Mouse (Mus musculus) E14TG2a.4 (cell line): ENCODE results near the gene Nsd1.

Source experiments
- H3K27me3 ChIP-seq: 2 replicates; pipeline ENCODE4 v1.6.1; 2014; ENCODE audit warnings: low read length, control low read depth; ENCODE audit not compliant: insufficient read depth
- H3K36me3 ChIP-seq: 2 replicates; pipeline ENCODE4 v1.6.1; 2014; ENCODE audit warnings: low read length, control low read depth; ENCODE audit not compliant: insufficient read depth
- H3K4me1 ChIP-seq: replicated peaks from 2 replicates; pipeline ENCODE4 v1.6.1; 2014; ENCODE audit warnings: low read depth, low read length, control low read depth
- H3K4me3 ChIP-seq: replicated peaks from 2 replicates; pipeline ENCODE4 v1.5.1; 2014; ENCODE audit warnings: mild to moderate bottlenecking, low read length
- H3K9me3 ChIP-seq: 2 replicates; pipeline ENCODE4 v1.6.1; 2014; ENCODE audit warnings: low read length, control low read depth
- CTCF ChIP-seq: conservative IDR thresholded peaks from 2 replicates; pipeline ENCODE4 v1.5.1; 2014; ENCODE audit warnings: low read length
- NANOG ChIP-seq: IDR thresholded peaks from 2 replicates; pipeline ENCODE4 v1.6.1; 2014; ENCODE audit warnings: borderline replicate concordance, low read length, mixed read lengths
- POU5F1 ChIP-seq: IDR thresholded peaks from 2 replicates; pipeline ENCODE4 v1.6.1; 2014; ENCODE audit warnings: low read length, borderline replicate concordance

Nsd1 gene

DNA sequence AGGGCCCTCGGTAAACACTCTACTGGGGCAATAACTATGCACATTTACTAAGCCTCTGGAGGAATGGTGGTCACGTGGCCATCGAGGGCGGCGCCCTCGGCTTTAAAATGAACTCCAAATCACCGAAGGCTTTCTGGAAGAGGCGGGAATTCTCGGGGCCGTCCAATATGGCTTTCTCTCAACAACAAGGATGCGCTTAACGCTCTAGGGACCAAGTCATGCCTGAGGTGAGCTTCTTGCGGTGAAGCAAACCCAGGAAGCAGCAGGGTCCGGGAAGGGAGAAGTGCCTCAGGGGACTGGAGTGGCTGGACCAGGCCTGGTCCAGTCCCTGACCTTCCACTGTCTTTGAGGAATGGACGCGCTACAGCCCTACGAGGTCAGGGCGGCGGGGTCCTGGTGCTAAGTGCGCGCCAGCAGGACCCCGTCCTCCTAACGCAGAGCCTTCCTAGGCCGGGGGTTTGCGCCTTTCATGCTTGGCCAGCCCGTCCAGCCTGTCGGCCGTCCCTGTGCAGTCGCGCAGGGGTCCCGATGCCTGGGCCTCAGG lies at the start of gene Nsd1:
Gene Nsd1 (plus strand): TSS at position 134 of the 544 bp plus-strand sequence.
- Histone ChIP-seq H3K9me3 (no peaks in the 10 kb centered on the region), H3K27me3 (no peaks in the 10 kb centered on the region), H3K4me1 (peaks cover 67% of the 10 kb centered on the region), H3K4me3 (peak within 1 kb of the TSS; percentile 85), H3K36me3 (peaks cover 20% of the 10 kb centered on the region)
- TF ChIP-seq POU5F1 (no peak), CTCF (no peak), NANOG (no peak)

DNA sequence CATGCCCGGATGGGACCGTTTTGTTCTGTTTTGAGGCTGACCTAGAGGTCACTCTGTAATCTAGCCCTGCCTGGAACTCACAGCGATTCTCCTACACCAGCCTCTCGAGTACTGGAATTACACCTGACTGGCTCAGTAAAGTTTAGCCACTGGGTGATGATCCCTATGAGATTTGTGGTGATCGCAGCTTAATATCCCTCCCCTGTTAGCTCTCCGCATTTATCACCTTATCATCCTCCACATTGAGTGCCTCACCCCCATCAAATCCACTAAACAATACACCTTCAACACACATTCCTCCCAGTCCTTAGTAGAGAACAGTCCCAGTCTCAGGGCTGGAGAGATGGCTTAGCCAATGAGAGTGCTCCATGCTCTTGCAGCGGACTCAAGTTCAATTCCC lies 47.2 kb upstream of the Nsd1 start:
- Histone ChIP-seq H3K4me3 (no peak overlapping the region), H3K36me3 (no peaks in the 10 kb centered on the region), H3K4me1 (peaks cover 38% of the 10 kb centered on the region), H3K27me3 (peaks cover 21% of the 10 kb centered on the region), H3K9me3 (no peaks in the 10 kb centered on the region)
- TF ChIP-seq CTCF (no peak), NANOG (no peak), POU5F1 (no peak)

DNA sequence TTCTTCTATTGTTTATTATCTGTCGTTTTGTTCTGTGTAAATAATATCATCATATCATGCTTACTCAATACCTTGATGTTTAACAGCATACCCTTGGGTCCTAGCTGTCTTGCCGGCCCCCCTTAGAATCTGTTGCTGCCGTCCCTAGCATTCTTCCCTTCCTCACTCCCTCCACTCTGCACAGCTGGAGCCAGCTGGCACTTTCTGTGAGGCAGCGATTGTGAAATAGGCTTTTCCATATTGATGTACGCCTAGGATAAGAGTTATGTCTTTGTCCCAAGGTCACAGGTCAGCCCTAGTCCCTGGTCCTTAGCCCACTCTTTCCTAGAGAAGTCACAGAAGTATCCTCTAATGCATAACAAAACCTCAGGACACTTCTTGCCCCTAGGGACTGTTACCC lies 46.0 kb upstream of the Nsd1 start:
- no peaks in the 10 kb centered on the region for H3K9me3 ChIP-seq
- TF ChIP-seq POU5F1, result no peak
- no peak for TF ChIP-seq NANOG
- TF ChIP-seq CTCF, result no peak
- no peaks in the 10 kb centered on the region for H3K36me3 ChIP-seq
- peaks cover 49% of the 10 kb centered on the region for H3K4me1 ChIP-seq
- no peak overlapping the region for H3K4me3 ChIP-seq
- peaks cover 17% of the 10 kb centered on the region for H3K27me3 ChIP-seq

DNA sequence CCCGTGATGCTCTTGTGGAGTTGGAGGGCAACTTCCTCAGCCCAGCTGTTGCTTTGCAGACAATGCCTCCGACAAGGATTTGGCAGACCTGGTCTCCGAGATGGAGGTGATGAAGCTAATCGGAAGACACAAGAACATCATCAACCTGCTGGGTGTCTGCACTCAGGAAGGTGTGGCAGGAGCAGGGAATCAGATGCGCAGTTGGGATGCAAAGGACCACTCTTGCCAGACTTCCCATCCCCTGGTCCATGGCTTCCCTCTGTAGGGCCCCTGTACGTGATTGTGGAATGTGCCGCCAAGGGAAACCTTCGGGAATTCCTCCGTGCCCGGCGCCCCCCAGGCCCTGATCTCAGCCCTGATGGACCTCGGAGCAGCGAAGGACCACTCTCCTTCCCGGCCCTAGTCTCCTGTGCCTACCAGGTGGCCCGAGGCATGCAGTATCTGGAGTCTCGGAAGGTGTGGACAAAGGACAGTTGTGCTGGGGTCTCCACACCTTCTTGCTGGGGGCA lies 43.7 kb upstream of the Nsd1 start:
- Histone ChIP-seq H3K9me3 (peaks cover 4% of the 10 kb centered on the region), H3K4me3 (peak overlapping the region; percentile 68), H3K4me1 (peaks cover 51% of the 10 kb centered on the region), H3K36me3 (no peaks in the 10 kb centered on the region), H3K27me3 (peaks cover 9% of the 10 kb centered on the region)
- no peak for TF ChIP-seq NANOG
- TF ChIP-seq CTCF, result no peak
- TF ChIP-seq POU5F1, result no peak

DNA sequence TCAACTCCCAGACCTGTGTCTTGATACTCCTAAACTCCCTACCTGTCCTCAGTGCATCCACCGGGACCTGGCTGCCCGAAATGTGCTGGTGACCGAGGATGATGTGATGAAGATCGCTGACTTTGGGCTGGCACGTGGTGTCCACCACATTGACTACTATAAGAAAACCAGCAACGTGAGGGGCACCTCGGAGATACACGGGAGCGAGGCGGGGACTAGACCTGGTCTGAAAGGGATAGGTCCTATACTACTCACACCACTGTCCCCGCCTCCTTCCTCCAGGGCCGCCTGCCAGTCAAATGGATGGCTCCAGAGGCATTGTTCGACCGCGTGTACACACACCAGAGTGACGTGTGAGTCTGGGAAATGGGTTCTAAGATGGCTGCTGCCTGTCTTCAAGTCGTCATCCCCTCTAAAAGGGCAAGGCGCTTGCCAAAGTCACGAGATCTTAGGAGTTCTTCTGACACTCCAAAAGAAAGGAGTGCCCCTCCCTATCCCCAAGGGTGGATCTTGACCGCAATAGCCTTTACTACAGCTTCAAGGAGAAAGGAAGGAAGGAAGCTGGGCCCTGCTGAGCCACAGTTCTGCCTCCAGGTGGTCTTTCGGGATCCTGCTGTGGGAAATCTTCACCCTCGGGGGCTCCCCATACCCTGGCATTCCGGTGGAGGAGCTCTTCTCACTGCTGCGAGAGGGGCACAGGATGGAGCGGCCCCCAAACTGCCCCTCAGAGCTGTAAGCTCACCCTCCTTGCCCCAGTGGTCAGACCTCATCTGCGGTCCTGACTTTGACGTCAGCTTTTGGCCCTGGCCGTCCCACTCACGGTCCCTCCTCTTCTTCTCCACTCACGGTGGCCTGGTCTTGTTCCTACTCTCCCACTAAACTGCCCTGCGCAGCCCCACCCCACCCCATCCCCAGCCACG lies 42.5 kb upstream of the Nsd1 start:
- peak overlapping the region; percentile 68 for H3K4me3 ChIP-seq
- H3K9me3 ChIP-seq, result peaks cover 4% of the 10 kb centered on the region
- peaks cover 17% of the 10 kb centered on the region for H3K27me3 ChIP-seq
- no peaks in the 10 kb centered on the region for H3K36me3 ChIP-seq
- no peak for TF ChIP-seq POU5F1
- TF ChIP-seq NANOG, result no peak
- TF ChIP-seq CTCF, result no peak
- H3K4me1 ChIP-seq, result peaks cover 51% of the 10 kb centered on the region

DNA sequence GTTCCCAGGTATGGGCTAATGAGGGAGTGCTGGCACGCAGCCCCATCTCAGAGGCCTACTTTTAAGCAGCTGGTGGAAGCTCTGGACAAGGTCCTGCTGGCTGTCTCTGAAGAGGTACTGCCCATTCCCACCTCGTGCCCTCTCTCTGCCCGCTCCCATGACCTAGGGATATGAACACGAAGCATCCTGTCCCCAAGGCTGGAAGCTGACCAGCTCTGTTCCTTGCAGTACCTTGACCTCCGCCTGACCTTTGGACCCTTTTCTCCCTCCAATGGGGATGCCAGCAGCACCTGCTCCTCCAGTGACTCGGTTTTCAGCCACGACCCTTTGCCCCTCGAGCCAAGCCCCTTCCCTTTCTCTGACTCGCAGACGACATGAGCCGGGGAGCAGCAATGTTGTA lies 41.8 kb upstream of the Nsd1 start:
- Histone ChIP-seq H3K4me3 (peak overlapping the region; percentile 68; the same call in 1 of the 2 replicates), H3K4me1 (peaks cover 54% of the 10 kb centered on the region), H3K9me3 (peaks cover 4% of the 10 kb centered on the region), H3K36me3 (no peaks in the 10 kb centered on the region), H3K27me3 (peaks cover 25% of the 10 kb centered on the region)
- TF ChIP-seq POU5F1, result no peak
- no peak for TF ChIP-seq CTCF
- no peak for TF ChIP-seq NANOG

DNA sequence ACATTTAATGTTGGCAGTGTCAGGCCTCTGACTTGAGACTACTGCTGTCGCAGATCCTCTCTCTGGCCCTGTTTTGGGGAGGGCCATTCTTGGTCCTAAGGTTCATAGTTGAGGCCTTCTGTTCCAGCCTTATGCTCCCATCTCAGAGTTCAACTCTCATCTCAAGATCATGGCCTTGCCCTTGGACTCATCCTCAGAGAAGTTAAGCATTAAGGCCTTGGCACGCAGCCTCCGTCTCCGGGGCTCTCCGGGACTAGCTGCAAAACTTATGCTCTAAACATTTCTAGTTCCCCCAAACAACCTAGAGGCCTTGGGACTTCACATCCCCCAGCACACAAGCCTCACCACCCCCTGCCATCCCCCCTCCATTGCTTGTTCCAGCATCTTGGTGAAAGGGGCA lies 41.3 kb upstream of the Nsd1 start:
- TF ChIP-seq NANOG, result no peak
- TF ChIP-seq CTCF, result no peak
- TF ChIP-seq POU5F1, result no peak

DNA sequence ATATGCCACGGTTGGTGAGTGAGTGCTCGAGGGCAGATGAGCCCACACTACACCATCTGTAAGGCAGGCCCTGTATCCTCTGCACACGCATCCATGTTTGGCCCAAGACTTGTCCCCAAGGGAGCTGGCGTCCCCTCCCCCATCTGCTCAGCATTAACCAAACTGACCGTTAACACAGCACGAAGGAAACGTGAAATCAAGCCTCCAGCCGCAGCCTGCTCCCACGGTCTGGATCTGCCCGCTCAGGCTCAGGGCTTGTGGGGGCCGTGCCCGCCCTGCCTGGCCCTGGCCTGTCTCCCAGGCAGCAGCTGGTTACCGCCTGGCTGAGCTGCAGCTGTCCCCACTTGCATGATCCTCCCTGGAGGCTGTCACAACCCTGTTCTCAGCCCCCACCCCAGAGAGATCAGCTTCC lies 40.6 kb upstream of the Nsd1 start:
- Histone ChIP-seq H3K4me1 (peaks cover 55% of the 10 kb centered on the region), H3K4me3 (peak overlapping the region; percentile 62), H3K36me3 (no peaks in the 10 kb centered on the region), H3K27me3 (peaks cover 28% of the 10 kb centered on the region), H3K9me3 (peaks cover 4% of the 10 kb centered on the region)
- TF ChIP-seq POU5F1, result no peak

More for the DNA sequence above, 41.3 kb upstream of the Nsd1 start:
- H3K4me3 ChIP-seq, result peak overlapping the region; percentile 68; the same call in 1 of the 2 replicates
- peaks cover 4% of the 10 kb centered on the region for H3K9me3 ChIP-seq
- no peaks in the 10 kb centered on the region for H3K36me3 ChIP-seq
- H3K27me3 ChIP-seq, result peaks cover 26% of the 10 kb centered on the region
- peaks cover 55% of the 10 kb centered on the region for H3K4me1 ChIP-seq
